ENCODE assay signal across 22 mouse cellular contexts in the genomic region with DNA sequence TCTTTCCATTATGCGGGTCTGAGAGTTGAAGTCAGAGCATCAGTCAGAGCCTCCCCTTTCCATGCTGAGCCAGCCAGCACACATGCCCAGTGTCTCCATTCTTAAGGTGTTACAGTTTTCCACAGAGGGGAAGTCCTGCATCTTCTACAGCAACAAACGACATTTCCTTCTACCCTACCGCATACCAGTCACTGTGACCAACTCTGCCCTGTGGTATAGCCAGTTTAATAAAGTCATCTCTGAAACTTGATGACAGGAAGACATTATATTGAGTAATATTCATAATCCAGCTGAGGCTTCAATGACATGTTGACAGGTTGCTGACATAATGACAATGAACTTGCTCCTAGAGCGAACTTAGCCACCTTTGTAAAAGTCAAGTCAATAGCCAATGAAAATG.
"Had no signal": no experiment of that assay in that cellular context is flagged by ENCODE, and none has a peak within 500 bp of the region (broad histone marks: within the 10 kb centered on the region; RNA-seq: fewer than 3 reads in every experiment).

No protein-coding gene starts in this region.

- H3K27me3 ChIP-seq: limb, embryonic 13.5 days; liver, embryonic 12.5 days; liver, embryonic 15.5 days; lung, embryonic 15.5 days; midbrain, embryonic 13.5 days; neural tube, embryonic 13.5 days had no signal

- H3K27ac ChIP-seq: kidney, postnatal 0 days; layer of hippocampus, adult 2 months; limb, embryonic 10.5 days; limb, embryonic 13.5 days; liver, embryonic 12.5 days; liver, embryonic 15.5 days; lung, embryonic 15.5 days; midbrain, embryonic 10.5 days; midbrain, embryonic 13.5 days had no signal

- H3K36me3 ChIP-seq: limb, embryonic 10.5 days; limb, embryonic 13.5 days; liver, embryonic 12.5 days; liver, embryonic 15.5 days; lung, embryonic 15.5 days; midbrain, embryonic 10.5 days; midbrain, embryonic 13.5 days; neural tube, embryonic 13.5 days had no signal

- H3K9ac ChIP-seq: limb, embryonic 13.5 days; liver, embryonic 12.5 days; liver, embryonic 15.5 days; lung, embryonic 15.5 days; midbrain, embryonic 13.5 days; neural tube, embryonic 13.5 days had no signal

- DNase-seq: kidney, adult 18-20 months; kidney, adult 9 months; kidney, postnatal 25 days; layer of hippocampus, postnatal 36 days; liver; lung, adult 18-20 months; lung, postnatal 10 days; lung, postnatal 36 days; thymus, postnatal 25 days had no signal

- H3K9me3 ChIP-seq: limb, embryonic 10.5 days; limb, embryonic 13.5 days; liver, embryonic 12.5 days; liver, embryonic 15.5 days; lung, embryonic 15.5 days; midbrain, embryonic 10.5 days; midbrain, embryonic 13.5 days; neural tube, embryonic 13.5 days had no signal

- ATAC-seq: intestine, embryonic 16.5 days; liver, embryonic 12.5 days; midbrain, embryonic 13.5 days; midbrain, embryonic 16.5 days had no signal

- H3K4me2 ChIP-seq: limb, embryonic 13.5 days; liver, embryonic 12.5 days; lung, embryonic 15.5 days; neural tube, embryonic 13.5 days had no signal

- H3K4me3 ChIP-seq: layer of hippocampus, adult 2 months; limb, embryonic 10.5 days; limb, embryonic 13.5 days; liver, embryonic 12.5 days; liver, embryonic 15.5 days; lung, embryonic 15.5 days; midbrain, embryonic 10.5 days; midbrain, embryonic 13.5 days; myocyte; neural tube, embryonic 13.5 days had no signal
